Mouse (Mus musculus) liver, embryonic 11.5 days (tissue): ENCODE results near the gene Eaf1. TPM values are rescaled to one million over a fixed set of nuclear protein-coding genes. Genes with fewer than 3 reads are reported as not detected.

Experiments
- ATAC-seq: fragments of 200-750 bp; cut with Nextera tagmentation; replicated peaks from 2 replicates; pipeline ENCODE4 v1.8.0; 2017; ENCODE audit warnings: moderate number of reproducible peaks, mild to moderate bottlenecking, moderate TSS enrichment, moderate library complexity; ENCODE audit not compliant: low FRiP score
- DNase-seq: peaks from one replicate; pipeline ENCODE4 v3.0.0-alpha.2; 2017; ENCODE audit warnings: low spot score
- H3K27ac ChIP-seq: fragments of 300-500 bp; sonication (generic); 2 replicates; pipeline ENCODE4 v1.5.1; 2014; ENCODE audit warnings: mild to moderate bottlenecking, low read depth, low read length, control low read depth
- H3K27me3 ChIP-seq: fragments of 300-500 bp; sonication (generic); replicated peaks from 2 replicates; pipeline ENCODE4 v1.6.1; 2014; ENCODE audit warnings: low read length, mixed read lengths; ENCODE audit not compliant: control insufficient read depth, insufficient read depth
- H3K36me3 ChIP-seq: fragments of 300-500 bp; sonication (generic); 2 replicates; pipeline ENCODE4 v1.6.1; 2014; ENCODE audit warnings: mild to moderate bottlenecking, low read length, moderate library complexity, mixed read lengths; ENCODE audit not compliant: control insufficient read depth, insufficient read depth
- H3K4me1 ChIP-seq: fragments of 300-500 bp; sonication (generic); replicated peaks from 2 replicates; pipeline ENCODE4 v1.6.1; 2014; ENCODE audit warnings: low read length, mixed read lengths; ENCODE audit not compliant: control insufficient read depth, insufficient read depth
- H3K4me2 ChIP-seq: fragments of 300-500 bp; sonication (generic); 2 replicates; pipeline ENCODE4 v1.6.1; 2014; ENCODE audit warnings: mild to moderate bottlenecking, control low read depth, moderate library complexity
- H3K4me3 ChIP-seq: fragments of 300-500 bp; sonication (generic); 2 replicates; pipeline ENCODE4 v1.5.1; 2014; ENCODE audit warnings: low read depth, low read length, control low read depth
- H3K9ac ChIP-seq: fragments of 300-500 bp; sonication (generic); 2 replicates; pipeline ENCODE4 v1.6.1; 2014; ENCODE audit warnings: low read depth, low read length, control low read depth
- H3K9me3 ChIP-seq: fragments of 300-500 bp; sonication (generic); 2 replicates; pipeline ENCODE4 v1.6.1; 2016; ENCODE audit warnings: low read length, inconsistent platforms, mixed read lengths; ENCODE audit not compliant: control insufficient read depth
- WGBS: fragments of 180-500 bp; shearing (Covaris S2); extraction: QIAGEN DNeasy Blood & Tissue Kit; methylation state at CpG from one replicate; pipeline ENCODE4 v1.1.7; 2014; 5-methylcytosine and 5-hydroxymethylcytosine counted together
- polyA plus RNA-seq: library from polyadenylated mRNA; unstranded; fragments of >200 nt; fragmentation: Nextera tagmentation; extraction: Ambion mirVana; gene quantifications from 2 replicates; pipeline ENCODE4 v1.2.1, GENCODE M21; 2014

The Eaf1 gene
- polyA plus RNA-seq, 1 experiment from 2014 or later, result 39.1 TPM

DNA sequence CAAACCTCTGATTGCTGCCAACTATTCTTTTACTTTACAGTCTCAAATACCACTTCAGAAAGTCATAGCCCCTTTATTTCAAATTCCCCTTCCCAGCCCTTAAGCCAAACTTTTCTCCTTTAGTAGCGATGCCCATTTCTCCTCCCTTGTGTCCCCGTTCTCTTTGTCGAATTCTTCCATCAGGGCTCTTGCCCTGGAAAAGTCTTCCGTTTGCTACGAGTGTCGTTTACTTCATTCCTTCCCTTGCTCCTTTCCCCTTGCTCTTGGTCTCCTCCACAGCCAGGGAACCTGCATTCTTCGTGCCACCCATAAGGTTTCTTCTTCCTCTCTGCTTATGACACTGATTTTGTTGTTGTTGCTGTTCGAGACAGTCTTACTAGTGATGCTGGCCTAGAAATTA, 1.3 kb downstream of the Eaf1 start:
- DNase-seq (no peak), ATAC-seq (no peak)
- peak overlapping the region; percentile 90 for H3K9ac ChIP-seq
- no peaks in the 10 kb centered on the region for H3K9me3 ChIP-seq
- no peaks in the 10 kb centered on the region for H3K27me3 ChIP-seq
- WGBS, result 2% methylated on average over 8 of the region's 8 CpGs
- peak overlapping the region; percentile 93 for H3K4me3 ChIP-seq
- peak overlapping the region; percentile 96 for H3K4me2 ChIP-seq
- H3K4me1 ChIP-seq, result peaks cover 21% of the 10 kb centered on the region
- H3K36me3 ChIP-seq, result peaks cover 13% of the 10 kb centered on the region
- peak overlapping the region; percentile 87 for H3K27ac ChIP-seq

DNA sequence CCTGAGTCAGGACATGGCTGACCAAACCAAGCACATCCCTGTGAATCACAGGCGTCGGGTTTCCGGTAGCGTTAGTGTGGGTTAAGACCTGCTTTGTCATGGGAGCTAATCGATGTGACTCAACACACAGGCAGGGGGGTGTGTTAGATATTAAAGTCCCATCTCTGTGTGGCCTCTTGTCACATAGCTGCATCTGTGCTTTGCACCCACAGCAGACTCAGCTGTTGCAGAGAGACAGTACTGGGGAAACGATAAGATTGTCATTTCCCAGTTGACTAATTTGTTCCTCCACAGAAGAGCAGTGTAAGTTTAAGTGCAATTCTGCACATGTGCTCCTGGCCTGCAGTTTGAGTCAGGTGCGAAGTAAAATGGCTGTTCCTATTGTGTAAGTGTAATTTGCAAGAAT, 2.0 kb downstream of the Eaf1 start:
- Histone ChIP-seq H3K4me2 (peak overlapping the region; percentile 96), H3K27me3 (no peaks in the 10 kb centered on the region), H3K9ac (peak overlapping the region; percentile 90; the same call in 1 of the 2 replicates), H3K36me3 (peaks cover 13% of the 10 kb centered on the region), H3K4me3 (peak overlapping the region; percentile 93), H3K9me3 (no peaks in the 10 kb centered on the region), H3K4me1 (peaks cover 21% of the 10 kb centered on the region), H3K27ac (peak overlapping the region; percentile 71)
- 24% methylated on average over 7 of the region's 7 CpGs for WGBS
- peak; percentile 94 for ATAC-seq
- peak; percentile 44 for DNase-seq

DNA sequence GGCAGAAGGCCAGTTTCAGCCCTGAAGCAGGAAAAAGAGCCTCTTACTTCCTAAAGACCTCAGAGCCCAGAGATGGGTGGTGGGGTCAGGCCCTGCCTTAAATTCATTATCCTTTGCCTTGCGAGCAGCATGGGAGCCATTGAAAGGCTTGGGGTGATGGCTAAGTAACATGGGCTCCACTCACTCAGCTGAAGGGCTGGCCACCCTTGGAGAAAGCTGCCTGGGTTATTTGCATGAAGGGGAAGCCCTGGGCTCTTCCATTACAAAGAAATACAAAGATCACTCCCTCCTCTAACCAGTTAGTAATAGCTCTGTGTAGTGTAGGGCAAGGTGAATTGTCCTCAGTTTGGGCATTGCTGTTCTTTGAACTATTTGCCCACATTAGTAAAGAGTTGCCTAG, 5.3 kb downstream of the Eaf1 start:
- DNase-seq, result no peak
- no peak for ATAC-seq
- peaks cover 14% of the 10 kb centered on the region; the same call in 1 of the 2 replicates for H3K4me1 ChIP-seq
- H3K36me3 ChIP-seq, result peaks cover 33% of the 10 kb centered on the region
- H3K27me3 ChIP-seq, result no peaks in the 10 kb centered on the region
- no peak overlapping the region for H3K27ac ChIP-seq
- no peak overlapping the region for H3K9ac ChIP-seq
- no peaks in the 10 kb centered on the region for H3K9me3 ChIP-seq
- no peak overlapping the region for H3K4me2 ChIP-seq
- H3K4me3 ChIP-seq, result no peak overlapping the region
- WGBS, result 80% methylated on average over 1 of the region's 1 CpGs

DNA sequence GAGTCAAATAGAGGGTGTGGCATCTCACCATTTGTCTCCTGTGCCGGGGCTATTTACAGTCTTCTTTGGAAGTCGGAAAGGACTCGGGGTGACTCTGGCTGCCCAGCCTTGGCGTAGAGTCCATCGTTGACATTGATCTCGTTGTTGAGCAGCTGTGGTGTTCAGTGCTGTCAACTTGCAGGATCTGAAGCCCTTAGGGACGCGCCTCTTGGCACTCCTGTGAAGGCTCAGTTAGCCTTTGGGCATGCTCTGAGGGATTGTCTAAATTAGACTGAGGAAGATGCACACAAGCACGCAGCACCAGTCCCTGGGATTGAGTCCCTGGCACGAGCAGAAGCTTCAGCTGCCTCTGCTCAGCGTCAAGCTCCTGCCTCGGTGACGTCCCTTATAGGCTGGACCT, 9.2 kb downstream of the Eaf1 start:
- no peak overlapping the region for H3K9ac ChIP-seq
- H3K9me3 ChIP-seq, result no peaks in the 10 kb centered on the region
- no peaks in the 10 kb centered on the region for H3K4me1 ChIP-seq
- no peaks in the 10 kb centered on the region for H3K27me3 ChIP-seq
- H3K4me3 ChIP-seq, result no peak overlapping the region
- H3K4me2 ChIP-seq, result no peak overlapping the region
- peaks cover 61% of the 10 kb centered on the region for H3K36me3 ChIP-seq
- no peak overlapping the region for H3K27ac ChIP-seq
- no peak for DNase-seq
- ATAC-seq, result no peak
- 96% methylated on average over 13 of the region's 13 CpGs for WGBS

DNA sequence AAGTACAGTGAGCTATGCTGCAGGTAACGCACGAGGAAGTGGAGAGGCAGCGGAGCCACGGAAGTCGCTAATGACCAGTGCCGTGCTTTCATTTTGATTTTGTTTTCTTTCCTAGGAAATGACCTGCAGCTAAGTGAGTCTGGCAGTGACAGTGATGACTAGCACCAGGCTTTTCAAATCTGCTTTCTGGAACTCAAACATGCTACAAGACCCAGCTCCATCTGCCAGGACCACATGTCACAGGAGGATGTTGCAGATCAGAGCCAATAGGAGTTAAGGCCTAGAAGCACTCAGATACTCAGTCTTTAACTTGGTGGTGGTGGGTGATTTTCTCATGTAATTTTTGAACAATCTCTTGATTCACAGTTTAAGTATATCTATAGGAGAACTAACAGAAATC, 12.3 kb downstream of the Eaf1 start:
- no peaks in the 10 kb centered on the region for H3K4me1 ChIP-seq
- no peak overlapping the region for H3K4me2 ChIP-seq
- DNase-seq (no peak), ATAC-seq (no peak)
- H3K27ac ChIP-seq, result no peak overlapping the region
- H3K9ac ChIP-seq, result no peak overlapping the region
- no peaks in the 10 kb centered on the region for H3K9me3 ChIP-seq
- WGBS, result 96% methylated on average over 6 of the region's 6 CpGs
- no peak overlapping the region for H3K4me3 ChIP-seq
- peaks cover 59% of the 10 kb centered on the region for H3K36me3 ChIP-seq
- no peaks in the 10 kb centered on the region for H3K27me3 ChIP-seq

DNA sequence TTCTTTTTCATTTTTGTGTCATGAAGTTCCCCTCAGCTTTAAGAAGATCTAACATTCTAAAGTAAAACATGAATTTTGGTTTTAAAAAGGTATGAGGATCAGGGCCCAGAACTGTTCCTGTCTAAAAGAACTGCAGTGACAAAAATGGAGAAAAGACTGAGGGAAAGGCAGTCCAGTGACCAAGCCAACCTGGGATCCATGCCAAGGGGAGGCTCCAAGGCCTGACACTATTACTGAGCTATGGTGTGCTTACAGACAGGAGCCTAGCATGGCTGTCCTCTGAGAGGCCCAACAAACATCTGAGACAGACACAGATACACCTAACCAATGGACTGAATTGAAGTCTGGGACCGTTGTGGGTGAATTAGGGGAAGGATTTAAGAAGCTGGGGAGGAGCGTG, 15.7 kb downstream of the Eaf1 start:
- Histone ChIP-seq H3K27me3 (no peaks in the 10 kb centered on the region), H3K9ac (no peak overlapping the region), H3K9me3 (no peaks in the 10 kb centered on the region), H3K36me3 (peaks cover 36% of the 10 kb centered on the region), H3K4me1 (no peaks in the 10 kb centered on the region), H3K27ac (no peak overlapping the region), H3K4me3 (no peak overlapping the region), H3K4me2 (no peak overlapping the region)
- no peak for DNase-seq
- 96% methylated on average over 2 of the region's 2 CpGs for WGBS
- ATAC-seq, result no peak

DNA sequence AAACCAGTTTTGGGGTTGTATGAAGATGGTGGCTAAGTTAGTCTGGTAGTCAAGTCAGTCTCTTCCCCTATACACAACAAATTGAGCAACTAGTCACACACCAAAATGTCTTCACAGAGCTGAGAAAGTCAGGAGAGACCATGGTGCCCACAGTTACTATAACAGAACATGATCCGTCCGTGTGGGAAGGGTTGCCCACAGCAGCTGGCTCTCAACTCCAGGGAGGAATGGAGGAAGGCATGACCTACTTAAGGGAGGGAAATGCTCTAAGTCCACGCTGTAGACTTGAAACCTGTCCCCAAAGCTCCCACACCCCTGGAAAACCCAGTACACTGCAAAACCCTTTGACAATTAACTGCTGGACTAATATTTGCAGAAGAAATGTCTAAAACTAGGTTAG, 16.1 kb downstream of the Eaf1 start:
- Histone ChIP-seq H3K27ac (no peak overlapping the region), H3K36me3 (peaks cover 31% of the 10 kb centered on the region), H3K9me3 (no peaks in the 10 kb centered on the region), H3K4me1 (no peaks in the 10 kb centered on the region), H3K4me2 (no peak overlapping the region), H3K4me3 (no peak overlapping the region), H3K9ac (no peak overlapping the region), H3K27me3 (no peaks in the 10 kb centered on the region)
- ATAC-seq, result no peak
- WGBS, result 88% methylated on average over 3 of the region's 3 CpGs
- DNase-seq, result no peak

DNA sequence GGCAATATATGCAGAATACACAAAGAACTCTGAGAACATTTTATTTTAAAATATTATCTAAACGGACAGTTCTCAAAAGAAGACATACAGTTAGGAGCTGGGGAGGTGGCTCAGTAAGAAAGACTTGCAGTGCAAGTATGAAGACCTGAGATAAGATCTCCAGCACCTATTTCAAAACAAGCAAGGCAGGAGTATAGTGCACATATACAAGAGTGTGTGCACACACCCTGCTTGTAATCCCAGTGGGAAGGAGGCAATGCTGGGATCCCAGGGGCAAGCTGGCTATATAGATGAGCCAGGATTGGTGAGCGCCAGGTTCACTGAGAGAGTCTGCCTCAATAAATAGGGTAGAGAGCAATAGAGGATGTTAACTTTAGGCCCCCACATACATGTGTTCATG, 21.7 kb downstream of the Eaf1 start:
- Histone ChIP-seq H3K9me3 (no peaks in the 10 kb centered on the region), H3K9ac (no peak overlapping the region)
- no peak for ATAC-seq

DNA sequence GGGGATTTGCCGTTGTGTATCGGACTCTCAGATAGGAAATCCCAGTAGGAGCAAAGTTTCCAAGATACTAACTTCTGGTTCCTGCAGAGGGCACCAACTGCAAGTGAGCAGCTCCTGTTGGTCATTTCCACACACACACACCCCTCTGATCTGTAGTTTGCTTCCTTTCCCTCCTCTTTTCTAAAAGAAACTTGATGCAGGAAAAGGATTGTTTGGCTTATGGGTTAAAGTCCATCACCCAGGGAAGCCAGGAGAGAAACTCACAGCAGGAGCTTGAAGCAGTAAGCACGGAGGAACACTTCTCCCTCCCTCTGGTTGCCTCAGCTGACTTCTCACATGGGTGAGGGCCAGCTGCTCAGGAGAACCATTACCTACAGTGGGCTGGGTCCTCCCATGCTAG, 25.0 kb downstream of the Eaf1 start:
- DNase-seq, result no peak
- no peak overlapping the region for H3K4me3 ChIP-seq
- no peaks in the 10 kb centered on the region for H3K9me3 ChIP-seq
- H3K9ac ChIP-seq, result no peak overlapping the region
- ATAC-seq, result no peak
- H3K36me3 ChIP-seq, result no peaks in the 10 kb centered on the region
- 37% methylated on average over 3 of the region's 3 CpGs for WGBS
- H3K27ac ChIP-seq, result no peak overlapping the region
- no peaks in the 10 kb centered on the region for H3K27me3 ChIP-seq
- 0 out of 2 replicates have a peak overlapping the region, but pooled peaks have one; percentile 5 for H3K4me2 ChIP-seq
- H3K4me1 ChIP-seq, result peaks cover 3% of the 10 kb centered on the region; the same call in 1 of the 2 replicates

More for the DNA sequence above, 21.7 kb downstream of the Eaf1 start:
- H3K4me3 ChIP-seq, result no peak overlapping the region
- H3K27me3 ChIP-seq, result no peaks in the 10 kb centered on the region
- H3K27ac ChIP-seq, result no peak overlapping the region
- 93% methylated on average over 2 of the region's 2 CpGs for WGBS
- no peak overlapping the region for H3K4me2 ChIP-seq
- H3K36me3 ChIP-seq, result no peaks in the 10 kb centered on the region
- peaks cover 3% of the 10 kb centered on the region; the same call in 1 of the 2 replicates for H3K4me1 ChIP-seq
- no peak for DNase-seq
